Mouse (Mus musculus) limb, embryonic 11.5 days (tissue): ENCODE measurements at regions not wholly inside any gene's neighbourhood (a gene's known extent, or its start where the extent isn't known, plus 50 kb on each side); places are given as distances from the start of the nearest gene placed in this dataset.

Experiments
- ATAC-seq: fragments of 200-750 bp; cut with Nextera tagmentation; 2 replicates; pipeline ENCODE4 v1.8.0; 2017; ENCODE audit warnings: low read depth; ENCODE audit not compliant: insufficient number of reproducible peaks, low FRiP score, low TSS enrichment
- DNase-seq: peaks from one replicate; pipeline ENCODE4 v3.0.0-alpha.2; 2015; ENCODE audit warnings: low spot score
- H3K27ac ChIP-seq: fragments of 300-500 bp; sonication (generic); replicated peaks from 2 replicates; pipeline ENCODE4 v1.5.1; 2014; ENCODE audit warnings: low read depth, mild to moderate bottlenecking, low read length
- H3K27me3 ChIP-seq: fragments of 300-500 bp; sonication (generic); 2 replicates; pipeline ENCODE4 v1.6.1; 2014; ENCODE audit warnings: mild to moderate bottlenecking, low read length, mixed read lengths; ENCODE audit not compliant: control insufficient read depth, insufficient read depth
- H3K36me3 ChIP-seq: fragments of 300-500 bp; sonication (generic); 2 replicates; pipeline ENCODE4 v1.6.1; 2014; ENCODE audit warnings: mild to moderate bottlenecking, low read length, moderate library complexity, mixed read lengths; ENCODE audit not compliant: control insufficient read depth, insufficient read depth
- H3K4me1 ChIP-seq: fragments of 300-500 bp; sonication (generic); 2 replicates; pipeline ENCODE4 v1.6.1; 2014; ENCODE audit warnings: low read length, mixed read lengths; ENCODE audit not compliant: control insufficient read depth, insufficient read depth
- H3K4me2 ChIP-seq: fragments of 300-500 bp; sonication (generic); 2 replicates; pipeline ENCODE4 v1.6.1; 2014; ENCODE audit warnings: low read depth, mild to moderate bottlenecking, moderate library complexity; ENCODE audit not compliant: severe bottlenecking
- H3K4me3 ChIP-seq: fragments of 300-500 bp; sonication (generic); 2 replicates; pipeline ENCODE4 v1.5.1; 2014; ENCODE audit warnings: low read depth, low read length
- H3K9ac ChIP-seq: fragments of 300-500 bp; sonication (generic); 2 replicates; pipeline ENCODE4 v1.6.1; 2014; ENCODE audit warnings: mild to moderate bottlenecking, low read length
- H3K9me3 ChIP-seq: fragments of 300-500 bp; sonication (generic); 2 replicates; pipeline ENCODE4 v1.6.1; 2016; ENCODE audit warnings: low read length; ENCODE audit not compliant: control insufficient read depth
- WGBS: fragments of 180-500 bp; shearing (Covaris S2); extraction: QIAGEN DNeasy Blood & Tissue Kit; methylation state at CpG from one replicate; pipeline ENCODE4 v1.1.7; 2014; 5-methylcytosine and 5-hydroxymethylcytosine counted together

- Histone ChIP-seq H3K27me3 (no peaks in the 10 kb centered on the region), H3K36me3 (no peaks in the 10 kb centered on the region), H3K27ac (no peak overlapping the region), H3K4me1 (no peaks in the 10 kb centered on the region), H3K9ac (0 out of 2 replicates have a peak overlapping the region, but pooled peaks have one; percentile 13), H3K4me3 (no peak overlapping the region), H3K4me2 (peak overlapping the region; percentile 30; the same call in 1 of the 2 replicates), H3K9me3 (no peaks in the 10 kb centered on the region)
- 5% methylated on average over 8 of the region's 8 CpGs for WGBS
- DNase-seq (peak; percentile 89), ATAC-seq (no peak; the same call in 1 of the 2 replicates)
These were observed 51.0 kb upstream of the Slc35b3 start for GRCm38 (mm10) chr13:39011696-39012095.
